Mouse (Mus musculus): ENCODE data around the gene Fbxw21. TPM values are rescaled to one million over a fixed set of nuclear protein-coding genes. Genes with fewer than 3 reads are reported as not detected.
"Not testable (repeated sequence)": the region's sequence is repeated elsewhere in the genome, so short reads cannot be mapped to it uniquely, and the experiment has no call there.

The Fbxw21 gene
- not detected for total RNA-seq (2022)

- DNase-seq (ENCODE audit: low spot score), result no peak
Measured at GRCm38 (mm10) chr9:109161941-109162340, at the start of gene Fbxw21. TSS of gene Fbxw21 (minus strand) at chr9:109162041.

GRCm38 (mm10) chr9:109201347-109201746 is 39.5 kb upstream of the Fbxw21 start:
- not testable (repeated sequence) for DNase-seq (ENCODE audit: low spot score)

DNA sequence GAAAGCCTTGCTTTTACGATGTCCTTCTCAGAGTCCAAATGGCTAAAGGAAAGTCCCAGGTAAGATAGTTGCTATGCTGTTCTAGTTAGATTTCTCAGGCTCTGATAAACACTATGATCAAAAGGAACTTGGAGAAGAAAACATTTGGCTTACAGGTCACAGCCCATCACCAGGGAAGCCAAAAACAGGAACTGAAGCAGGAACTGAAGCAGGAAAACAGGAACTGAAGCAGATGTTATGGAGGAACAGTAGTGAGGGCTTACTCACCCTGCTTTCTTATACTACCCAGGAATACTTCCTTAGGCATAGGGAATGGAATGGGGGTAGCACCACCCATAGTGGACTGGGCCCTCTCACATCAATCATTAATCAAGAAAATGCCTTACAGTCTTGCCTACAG is 38.5 kb upstream of the Fbxw21 start:
- DNase-seq (ENCODE audit: low spot score), result no peak

DNA sequence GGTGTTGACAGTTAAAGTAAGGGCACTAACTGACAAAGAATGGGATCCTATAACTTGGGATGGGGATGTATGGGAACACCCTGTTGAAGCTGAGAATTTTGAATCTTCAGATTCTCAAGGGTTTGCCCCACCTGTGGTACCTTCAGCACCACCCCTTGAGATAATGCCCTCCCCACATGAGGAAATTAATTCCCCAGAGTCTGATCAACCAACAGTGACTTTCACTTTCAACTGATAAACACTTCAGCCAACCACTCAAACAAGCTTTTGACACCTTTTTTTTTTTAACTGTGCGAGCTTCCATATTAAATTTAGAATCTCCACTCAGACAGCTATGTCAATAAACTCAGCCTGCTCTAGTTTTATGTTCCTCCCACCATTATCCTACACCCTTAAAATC is 37.5 kb upstream of the Fbxw21 start:
- DNase-seq (ENCODE audit: low spot score), result no peak

- DNase-seq (ENCODE audit: low spot score), result not testable (repeated sequence)
Measured at GRCm38 (mm10) chr9:109195875-109196274, 34.0 kb upstream of the Fbxw21 start, which contains the start of gene Fbxw13. TSS of gene Fbxw13 (minus strand) at chr9:109195975.

GRCm38 (mm10) chr9:109177208-109177607 is 15.4 kb upstream of the Fbxw21 start:
- DNase-seq (ENCODE audit: low spot score), result no peak

DNA sequence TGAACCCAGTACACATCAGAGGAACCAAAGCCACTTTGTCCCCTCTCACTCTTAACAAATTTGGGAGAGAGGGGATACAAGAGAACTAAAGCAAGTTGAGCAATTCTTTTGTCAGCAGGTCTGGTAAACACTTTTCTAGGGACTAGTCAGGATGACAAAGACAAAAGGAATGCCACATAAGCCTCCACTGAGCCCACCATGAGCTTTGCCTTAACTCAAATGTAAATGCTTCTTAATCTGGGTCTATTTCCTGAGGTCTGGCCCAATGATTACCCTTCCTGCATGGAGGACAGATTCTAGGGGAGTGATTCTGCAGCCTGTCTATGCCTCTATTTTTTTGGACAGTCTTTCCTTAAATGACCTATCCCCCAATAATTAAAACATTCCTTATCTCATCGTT is 14.5 kb upstream of the Fbxw21 start:
- no peak for DNase-seq (ENCODE audit: low spot score)

DNA sequence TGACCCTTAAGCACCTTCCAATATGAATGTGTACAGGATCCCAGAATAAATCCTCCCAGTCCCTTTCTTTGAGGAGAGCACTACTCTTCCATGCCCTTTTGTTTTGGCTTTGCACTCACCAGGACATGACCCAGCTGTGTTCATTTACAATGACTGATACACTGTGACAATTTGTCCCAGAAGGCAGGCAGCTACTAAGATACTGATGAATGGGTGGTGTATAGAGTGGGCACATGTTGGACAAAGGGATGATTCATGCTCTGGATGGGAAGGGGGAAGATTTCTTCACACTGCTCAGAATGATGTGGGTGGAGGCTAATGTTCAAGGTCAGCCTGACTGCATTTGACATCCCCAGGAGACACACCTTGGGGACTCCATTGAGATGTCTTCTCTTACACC is 5.5 kb upstream of the Fbxw21 start:
- DNase-seq (ENCODE audit: low spot score), result no peak

- not testable (repeated sequence) for DNase-seq (ENCODE audit: low spot score)
Measured at GRCm38 (mm10) chr9:109140414-109140813, 21.4 kb downstream of the Fbxw21 start.

DNA sequence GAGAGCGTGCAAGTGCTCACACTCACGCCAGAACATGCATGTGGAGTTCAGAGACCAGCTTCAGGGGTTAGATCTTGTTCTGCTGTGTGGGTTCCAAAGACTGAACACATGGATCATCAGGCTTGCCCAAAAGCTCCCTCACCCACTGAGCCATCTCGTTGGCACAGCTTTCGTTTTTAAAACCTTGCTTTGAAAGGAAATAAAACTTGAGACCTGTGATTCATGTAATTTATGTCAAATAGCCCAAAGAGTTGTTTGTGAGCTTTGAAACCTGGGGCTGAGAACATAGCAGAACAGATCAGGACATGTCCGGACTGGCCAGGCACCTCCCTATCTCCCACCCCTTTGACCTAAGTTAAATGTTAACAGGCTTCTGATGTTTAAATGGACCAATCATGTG is 31.8 kb downstream of the Fbxw21 start:
- DNase-seq (ENCODE audit: low spot score), result no peak

- no peak for DNase-seq (ENCODE audit: low spot score)
Measured at GRCm38 (mm10) chr9:109128211-109128610, 33.6 kb downstream of the Fbxw21 start.

DNA sequence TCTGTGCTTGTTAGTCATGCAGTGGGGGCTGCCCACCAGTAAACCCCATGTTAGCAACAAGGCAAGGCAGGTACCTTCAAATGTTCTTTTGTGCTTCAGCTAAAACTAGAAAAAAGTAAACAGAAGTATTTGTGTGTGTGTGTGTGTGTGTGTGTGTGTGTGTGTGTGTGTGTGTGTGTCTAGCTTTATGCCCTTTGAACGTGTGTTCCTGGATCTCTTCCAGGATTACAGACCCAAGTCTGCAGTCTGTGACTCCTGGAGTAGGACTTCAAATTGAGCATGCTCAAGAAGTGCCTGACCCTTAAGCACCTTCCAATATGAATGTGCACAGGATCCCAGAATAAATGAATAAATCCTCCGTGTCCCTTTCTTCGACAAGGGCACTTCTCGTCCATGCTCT is 34.8 kb downstream of the Fbxw21 start:
- DNase-seq (ENCODE audit: low spot score), result no peak

- DNase-seq (ENCODE audit: low spot score), result no peak
Measured at GRCm38 (mm10) chr9:109125481-109125880, 36.4 kb downstream of the Fbxw21 start.

DNA sequence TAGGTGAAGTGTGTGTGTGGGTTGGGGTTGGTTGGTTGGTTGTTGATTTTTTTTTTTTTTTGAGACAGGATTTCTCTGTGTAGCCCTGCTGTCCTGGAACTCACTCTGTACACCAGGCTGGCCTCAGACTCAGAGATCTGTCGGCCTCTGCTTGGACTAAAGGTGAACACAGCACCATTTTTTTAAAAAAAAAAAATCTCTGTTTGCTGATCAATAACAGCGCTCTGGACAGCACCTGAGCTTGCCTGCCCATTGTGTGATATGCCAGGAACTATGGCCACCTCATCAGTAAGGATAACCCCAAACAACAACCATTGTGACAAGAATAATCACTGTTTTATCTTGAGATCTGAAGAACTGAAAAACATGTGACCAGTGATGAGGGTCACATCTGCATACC is 36.8 kb downstream of the Fbxw21 start:
- no peak for DNase-seq (ENCODE audit: low spot score)

- no peak for DNase-seq (ENCODE audit: low spot score)
Measured at GRCm38 (mm10) chr9:109124164-109124563, 37.7 kb downstream of the Fbxw21 start.

DNA sequence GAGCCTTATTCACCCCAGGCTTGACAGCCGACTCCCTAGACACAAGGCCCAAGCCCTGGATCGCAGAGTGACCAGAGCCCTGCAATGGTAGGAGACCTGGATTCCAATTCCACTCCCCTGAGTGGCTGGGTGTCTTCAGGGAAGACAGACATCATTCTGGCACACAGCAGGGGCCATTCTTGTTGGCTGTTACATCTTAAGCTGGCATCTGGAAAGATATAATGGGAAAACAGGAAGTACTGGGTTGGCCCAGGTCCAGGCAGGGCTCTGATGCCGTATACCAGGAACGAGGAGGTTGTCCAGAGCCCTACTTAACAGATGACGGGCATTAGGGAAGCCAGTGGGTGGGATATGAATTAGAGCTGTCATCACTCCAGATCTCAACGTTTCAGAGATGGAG is 38.6 kb downstream of the Fbxw21 start:
- no peak for DNase-seq (ENCODE audit: low spot score)

DNA sequence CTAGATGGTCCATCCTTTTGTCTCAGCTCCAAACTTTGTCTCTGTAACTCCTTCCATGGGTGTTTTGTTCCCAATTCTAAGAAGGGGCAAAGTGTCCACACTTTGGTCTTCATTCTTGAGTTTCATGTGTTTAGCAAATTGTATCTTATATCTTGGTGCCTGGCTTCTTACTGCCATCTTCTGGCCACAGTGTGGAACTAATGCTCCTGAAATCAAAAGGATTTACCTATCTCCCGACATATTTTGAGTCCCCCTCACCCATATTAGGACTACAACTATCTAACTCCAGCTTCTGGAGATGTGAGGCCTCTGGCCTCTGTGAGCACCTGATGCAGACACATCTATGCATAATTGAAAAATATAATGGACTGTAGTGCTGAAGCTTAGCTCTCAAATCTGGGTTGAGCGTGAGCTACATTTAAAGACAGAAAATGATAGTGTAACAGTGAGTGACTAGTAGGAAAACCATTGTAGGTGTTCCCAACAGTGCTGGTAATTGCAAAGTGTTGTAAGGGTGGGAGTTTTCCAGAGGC is 39.2 kb downstream of the Fbxw21 start:
- peak; percentile 35 for DNase-seq (ENCODE audit: low spot score)

DNA sequence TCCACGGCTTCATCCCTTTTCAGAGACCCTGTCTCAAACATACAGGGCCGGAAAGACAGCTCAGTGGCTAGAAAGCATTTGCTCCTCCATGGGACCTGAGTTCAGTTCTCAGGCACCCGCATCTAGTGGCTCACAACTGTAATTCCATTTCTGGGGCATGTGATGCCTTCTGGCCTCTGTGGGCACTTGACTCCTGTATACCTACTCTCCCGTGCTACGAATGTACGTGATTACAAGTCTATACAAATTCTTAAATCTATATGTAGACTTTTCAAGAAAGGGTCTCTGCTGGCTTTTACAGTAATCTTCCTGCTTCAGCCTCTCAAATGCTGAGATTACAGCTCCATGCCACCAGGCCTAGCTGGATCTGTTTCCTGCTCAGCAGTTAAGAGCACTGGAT is 40.9 kb downstream of the Fbxw21 start:
- no peak for DNase-seq (ENCODE audit: low spot score)

- DNase-seq (ENCODE audit: low spot score), result no peak
Measured at GRCm38 (mm10) chr9:109119571-109119970, 42.3 kb downstream of the Fbxw21 start.

DNA sequence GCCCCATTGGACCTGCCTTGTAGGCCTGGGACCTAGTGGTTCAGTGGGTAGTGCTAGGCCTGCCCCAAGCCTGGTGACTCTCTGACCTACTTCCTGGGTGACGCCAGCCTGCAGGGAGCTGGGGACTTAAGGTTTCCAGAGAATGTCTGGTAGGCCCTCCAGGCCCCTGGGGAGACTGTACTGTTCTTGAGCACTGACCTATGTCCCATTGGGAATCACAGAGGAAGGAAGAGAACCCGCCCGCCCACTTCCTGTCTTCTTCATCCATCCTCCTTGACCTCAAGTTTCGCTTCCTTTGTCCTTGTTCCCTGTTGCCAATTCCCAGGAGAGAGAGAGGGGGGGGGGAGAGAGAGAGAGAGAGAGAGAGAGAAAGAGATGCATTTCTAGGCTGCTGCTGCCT is 43.7 kb downstream of the Fbxw21 start:
- DNase-seq (ENCODE audit: low spot score), result peak; percentile 63

DNA sequence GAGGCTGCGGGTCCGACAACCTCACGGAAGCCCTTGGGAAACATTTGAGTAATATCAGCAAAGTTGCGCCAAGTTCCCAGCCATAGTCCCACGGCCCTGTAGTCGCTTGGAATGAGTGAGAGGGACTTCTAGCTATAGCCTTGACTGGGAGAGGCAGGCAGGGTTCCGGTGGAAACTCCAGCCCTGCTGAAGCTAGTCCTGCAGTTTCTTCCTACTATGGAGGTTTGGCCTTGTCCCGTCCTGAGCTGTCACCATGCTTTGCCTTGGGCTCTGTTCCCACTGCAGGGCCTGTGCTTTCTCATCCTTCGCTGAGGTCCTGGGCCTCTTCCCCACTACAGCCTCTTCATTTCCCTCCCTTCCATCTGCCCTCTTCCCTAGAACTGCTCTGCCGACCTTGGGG is 45.6 kb downstream of the Fbxw21 start:
- DNase-seq (ENCODE audit: low spot score), result no peak

DNA sequence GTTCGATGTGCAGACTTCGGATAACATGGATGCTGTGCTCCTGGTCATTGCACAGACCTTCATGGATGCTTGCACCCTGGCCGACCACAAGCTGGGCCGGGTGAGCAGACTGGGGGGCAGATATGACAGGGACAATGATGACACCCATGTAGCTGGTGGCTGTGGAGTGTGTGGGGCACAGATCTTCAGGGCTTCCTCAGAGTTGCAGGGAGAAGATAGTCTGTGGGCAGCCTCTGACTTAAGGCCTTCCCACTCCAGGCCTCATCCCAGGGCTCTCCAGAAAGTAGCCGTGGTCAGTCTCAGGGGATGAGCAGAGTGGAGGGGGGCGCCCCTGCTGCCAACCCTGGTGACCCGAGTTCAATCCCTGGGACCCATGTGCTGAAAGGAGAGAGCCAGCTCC is 47.0 kb downstream of the Fbxw21 start:
- DNase-seq (ENCODE audit: low spot score), result no peak

GRCm38 (mm10) chr9:109114276-109114675 is 47.6 kb downstream of the Fbxw21 start:
- no peak for DNase-seq (ENCODE audit: low spot score)

GRCm38 (mm10) chr9:109113331-109113730 is 48.5 kb downstream of the Fbxw21 start:
- no peak for DNase-seq (ENCODE audit: low spot score)

All from heart, adult 8-10 months (tissue).